Mouse (Mus musculus) lung, postnatal 4 days (tissue): ENCODE data around the gene Marf1.
A peak's percentile ranks its signal among the peaks of the same experiment; 100 is the strongest.
"Not testable (repeated sequence)": the region's sequence is repeated elsewhere in the genome, so short reads cannot be mapped to it uniquely, and the experiment has no call there.

ENCODE experiments used
- DNase-seq, 2 experiments: peaks; one replicate each; pipeline ENCODE4 v3.0.0; 2021

Gene Marf1

DNA sequence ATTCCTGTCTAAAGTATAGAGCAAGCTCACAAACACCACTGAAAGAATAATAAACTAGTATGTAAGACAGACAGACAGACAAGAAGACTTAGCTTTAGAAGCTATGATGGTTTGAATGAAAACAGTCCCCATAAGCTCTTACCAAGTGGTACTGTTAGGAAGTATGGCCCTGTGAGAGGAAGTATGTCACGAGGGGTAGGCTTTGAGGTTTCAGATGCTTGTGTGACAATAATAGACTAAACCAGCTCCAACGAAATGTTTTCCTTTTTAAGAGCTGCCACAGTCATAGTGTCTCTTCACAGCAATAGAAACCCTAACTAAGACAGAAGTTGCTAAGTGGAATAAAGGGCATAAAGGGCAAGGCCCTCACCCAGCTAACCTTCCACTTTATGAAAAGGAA is 28.1 kb downstream of the Marf1 start:
- DNase-seq: no peak

DNA sequence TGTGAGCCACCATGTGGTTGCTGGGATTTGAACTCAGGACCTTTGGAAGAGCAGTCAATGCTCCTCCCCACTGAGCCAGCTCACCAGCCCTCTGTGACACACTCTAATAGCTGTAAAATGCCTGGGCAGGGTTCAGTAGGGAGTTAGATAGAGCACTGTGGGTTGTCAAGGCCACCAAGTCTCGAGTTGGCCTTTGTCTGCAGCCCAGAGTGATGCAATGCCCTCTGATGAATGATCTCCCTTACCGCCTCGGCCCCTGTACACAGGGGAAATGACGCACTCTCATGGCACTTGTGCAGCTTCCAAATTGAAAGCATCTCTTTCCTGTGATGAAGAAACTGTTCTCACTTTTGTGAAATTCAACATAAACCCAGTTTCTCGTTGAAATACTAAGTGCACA is 31.3 kb downstream of the Marf1 start:
- DNase-seq: no peak

DNA sequence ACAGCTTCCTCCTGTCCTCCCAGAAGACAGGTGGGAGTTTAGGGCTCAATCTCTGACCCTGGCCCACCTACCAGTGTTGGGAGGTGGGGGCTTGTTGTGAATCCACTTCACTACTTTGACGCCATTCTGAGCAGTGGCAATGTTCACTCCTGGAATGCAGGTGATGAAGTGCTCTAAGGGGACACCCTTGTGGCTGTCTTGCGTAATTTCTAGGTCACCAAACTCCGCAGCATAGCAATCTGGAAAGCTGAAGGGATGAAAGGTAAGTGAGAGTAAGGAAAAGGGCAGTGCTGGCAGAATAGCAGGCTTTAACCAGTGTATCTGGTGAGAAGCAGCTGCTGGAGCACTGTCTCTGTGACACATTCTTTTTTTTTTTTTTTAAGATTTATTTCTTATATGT is 31.8 kb downstream of the Marf1 start:
- no peak for DNase-seq

DNA sequence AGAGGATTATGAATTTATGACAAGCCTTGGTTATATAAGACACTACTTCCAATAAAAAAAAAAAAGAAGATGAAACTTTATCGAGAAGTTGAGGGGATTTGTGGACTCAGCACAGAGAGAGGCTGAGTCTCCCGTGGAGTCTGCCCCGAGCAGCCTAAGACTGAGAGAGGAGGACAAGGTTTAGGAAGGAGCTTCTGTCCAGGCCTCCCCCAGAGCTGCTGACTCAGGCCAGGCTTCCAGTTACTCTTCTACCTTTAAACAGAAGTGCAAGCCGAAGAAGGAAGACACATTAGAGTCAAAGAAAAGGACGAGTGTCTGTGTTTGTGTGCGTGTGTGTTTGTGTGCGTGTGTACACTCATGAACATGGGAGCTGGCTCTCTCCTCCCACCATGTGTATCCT is 32.4 kb downstream of the Marf1 start:
- DNase-seq: no peak

DNA sequence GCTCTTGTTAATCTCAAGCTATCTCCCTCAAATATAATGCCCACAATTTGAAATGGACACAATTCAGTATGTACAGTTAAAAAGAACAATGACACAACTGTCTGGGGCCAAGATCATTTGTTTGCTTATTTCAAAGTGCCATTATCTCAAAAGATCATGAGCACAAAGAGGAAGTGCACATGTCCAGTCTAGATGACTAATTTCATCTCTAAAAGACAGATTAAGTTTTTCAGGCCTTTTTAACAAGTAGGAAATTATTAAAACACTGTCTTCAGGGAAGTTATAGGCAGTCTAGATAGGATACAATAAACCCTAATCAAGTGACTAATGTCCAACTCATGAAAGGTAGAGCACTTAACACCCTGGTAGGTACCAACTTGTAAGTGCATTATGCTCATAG is 34.2 kb downstream of the Marf1 start:
- no peak for DNase-seq

DNA sequence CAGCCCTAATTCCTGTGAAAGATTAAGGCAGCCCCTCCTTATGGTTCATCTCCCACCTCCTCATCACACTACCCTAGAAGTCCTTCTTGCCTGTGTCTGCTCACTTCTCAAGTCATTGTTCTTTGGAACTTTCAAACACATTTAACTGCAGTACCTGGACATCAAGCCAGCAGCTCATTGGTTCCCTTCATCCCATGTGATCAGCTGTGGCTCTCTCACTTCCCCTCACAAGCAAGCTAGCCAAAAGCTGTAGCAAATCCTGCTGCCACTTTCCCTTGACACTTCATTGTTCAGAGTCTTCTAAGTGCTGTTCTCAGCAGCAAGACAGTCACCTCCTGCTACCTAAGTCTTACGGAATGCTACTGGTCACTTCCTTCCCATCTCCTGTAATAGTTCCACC is 37.9 kb downstream of the Marf1 start:
- peak; percentile 12 to 42 for DNase-seq

DNA sequence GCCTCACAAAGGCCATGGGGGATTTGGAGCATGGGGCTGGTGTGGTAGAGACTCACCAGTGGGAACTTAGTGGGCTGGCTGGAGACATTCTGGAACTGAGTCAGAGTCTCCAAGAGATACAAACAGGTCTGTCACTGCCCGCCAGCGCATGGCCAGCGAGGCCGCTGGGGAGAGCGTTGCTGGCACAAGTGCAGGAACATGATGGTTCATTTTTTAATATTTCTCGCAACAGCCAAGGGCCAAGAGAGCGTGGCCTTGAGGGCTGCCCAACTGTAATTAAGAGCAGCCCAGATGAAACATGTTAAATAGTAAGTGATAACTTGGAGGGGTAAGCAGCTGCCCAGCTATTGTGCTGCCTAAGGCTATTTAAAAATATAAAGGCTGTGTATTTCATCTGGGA is 38.4 kb downstream of the Marf1 start:
- DNase-seq: peak; percentile 25 to 84

DNA sequence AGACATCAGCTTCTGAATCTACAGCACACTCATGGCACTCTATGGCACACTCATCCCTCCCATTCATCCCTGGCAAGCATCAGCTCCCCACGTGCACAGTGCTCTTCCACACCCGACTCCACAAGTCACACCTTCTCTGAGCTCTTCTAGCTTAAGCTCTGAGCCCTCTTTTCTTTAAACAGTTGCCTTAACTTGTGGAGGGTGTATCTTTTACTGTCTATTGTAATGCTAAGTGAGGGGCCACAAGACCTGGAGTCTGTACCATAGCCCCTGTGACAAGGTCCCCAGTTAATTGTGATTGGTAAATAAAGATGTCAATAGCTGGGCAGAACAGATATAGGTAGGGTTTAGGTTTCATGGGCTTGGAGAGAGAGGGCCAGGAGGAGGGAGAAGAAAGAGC is 39.2 kb downstream of the Marf1 start:
- DNase-seq: no peak

DNA sequence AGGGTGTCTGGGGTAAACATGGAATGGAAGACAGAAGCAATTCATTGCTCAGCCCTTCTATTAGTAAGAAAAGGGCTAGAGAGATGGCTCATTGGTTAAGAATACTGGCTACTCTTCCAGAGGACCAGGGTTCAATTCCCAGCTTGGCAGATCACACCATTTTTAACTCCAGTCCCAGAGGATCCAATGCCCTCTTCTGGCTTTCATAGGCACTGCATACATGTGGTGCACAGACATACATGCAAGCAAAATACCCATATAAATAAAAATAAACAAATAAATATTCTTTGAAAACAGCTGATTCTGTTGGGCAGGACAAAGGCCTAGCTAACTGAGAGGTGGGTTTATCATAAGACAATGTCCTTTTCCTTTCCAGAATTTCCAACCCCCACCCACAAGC is 40.6 kb downstream of the Marf1 start:
- DNase-seq: no peak

DNA sequence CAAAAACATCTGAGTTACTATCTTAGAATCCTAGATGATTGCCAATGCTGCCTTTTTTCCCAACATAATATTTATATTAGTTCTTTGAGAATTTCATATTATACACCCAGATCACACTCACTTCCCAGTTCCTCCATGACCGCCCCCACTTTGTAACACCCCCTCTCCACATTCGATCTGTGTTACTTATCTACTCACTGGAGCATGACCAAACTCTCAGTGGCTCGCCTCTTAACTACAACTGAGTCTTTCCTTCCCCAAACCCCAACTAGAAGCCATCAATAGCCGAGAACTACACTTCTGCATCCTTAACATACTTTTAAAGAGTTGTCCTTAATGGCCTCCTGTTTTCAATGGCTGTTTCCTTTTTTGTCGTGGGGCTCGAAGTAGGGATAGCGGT is 41.6 kb downstream of the Marf1 start:
- DNase-seq: no peak

DNA sequence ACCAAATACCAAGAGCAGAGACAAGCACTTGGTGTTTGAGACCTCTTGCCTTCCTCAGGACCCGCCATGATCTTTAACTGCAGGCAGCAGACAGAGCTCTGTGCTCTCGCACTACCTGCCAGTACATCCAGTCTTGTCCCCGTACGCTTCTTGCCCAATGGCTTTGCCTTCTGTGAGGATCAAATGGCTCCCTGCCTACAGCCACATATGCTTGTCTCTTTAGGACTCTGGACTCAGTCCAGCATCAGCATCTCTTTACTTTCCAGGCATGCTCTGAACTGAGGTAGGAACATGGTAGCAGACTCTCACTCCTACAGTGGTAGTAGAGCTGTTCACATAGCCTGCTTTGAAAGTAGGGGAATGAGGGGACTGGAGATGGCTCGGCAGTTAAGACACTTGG is 42.2 kb downstream of the Marf1 start:
- DNase-seq: no peak

DNA sequence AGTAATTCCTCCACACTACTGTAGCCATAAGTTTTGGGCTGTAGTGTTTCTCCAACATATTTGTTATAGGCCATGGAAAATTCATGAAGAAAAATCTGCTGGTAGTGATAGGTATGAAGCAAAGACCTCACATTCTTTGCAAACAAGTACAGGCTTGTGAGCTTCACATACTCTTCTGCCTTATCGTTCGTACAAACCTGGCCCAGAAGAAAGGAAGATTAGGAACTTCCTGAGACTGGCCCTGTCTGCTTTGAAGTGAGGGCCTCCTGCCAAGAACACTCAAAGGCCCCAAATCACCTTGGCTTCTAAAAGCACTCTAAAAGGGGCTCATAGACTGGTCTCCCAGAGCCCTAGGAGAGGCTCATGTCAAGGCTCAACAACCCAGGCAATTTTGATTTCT is 45.9 kb downstream of the Marf1 start:
- no peak for DNase-seq

DNA sequence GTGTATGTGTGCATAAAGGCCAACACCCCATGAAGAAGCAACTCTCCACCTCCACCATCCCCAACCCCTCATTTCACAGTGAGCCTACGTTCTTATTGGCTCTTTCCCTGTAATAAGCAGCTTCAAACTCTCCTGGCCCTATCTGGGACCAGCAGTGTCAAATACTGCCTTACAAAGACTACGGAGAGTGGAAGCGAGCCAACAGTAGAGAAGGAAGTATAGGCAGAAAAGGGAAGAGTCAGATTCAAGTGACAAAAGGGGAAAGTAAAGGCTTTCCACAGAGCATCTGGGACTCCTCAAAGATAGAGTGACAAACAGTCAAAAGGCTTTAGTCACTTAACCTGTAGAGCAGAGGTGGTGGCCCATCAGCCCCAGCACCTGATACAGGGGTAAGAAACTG is 50.4 kb downstream of the Marf1 start:
- no peak for DNase-seq

DNA sequence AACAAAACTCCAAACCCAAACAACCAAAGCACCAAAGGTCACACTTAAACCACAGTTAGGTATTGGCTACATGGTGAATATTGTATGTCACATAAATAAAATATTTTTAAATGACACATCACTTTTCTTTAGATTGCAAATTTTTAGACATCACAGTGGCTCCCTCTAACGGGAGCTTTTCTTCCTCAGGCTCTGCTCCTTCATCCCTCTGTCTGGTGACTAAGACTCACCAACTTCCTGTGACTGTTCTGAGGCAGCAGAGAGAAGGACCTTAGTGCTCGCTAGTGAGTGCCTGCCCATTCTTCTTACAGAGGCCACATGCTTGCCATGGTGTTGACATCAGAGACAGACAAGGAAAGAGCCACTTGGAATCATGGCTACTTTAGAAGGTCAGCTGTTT is 51.0 kb downstream of the Marf1 start:
- no peak for DNase-seq

DNA sequence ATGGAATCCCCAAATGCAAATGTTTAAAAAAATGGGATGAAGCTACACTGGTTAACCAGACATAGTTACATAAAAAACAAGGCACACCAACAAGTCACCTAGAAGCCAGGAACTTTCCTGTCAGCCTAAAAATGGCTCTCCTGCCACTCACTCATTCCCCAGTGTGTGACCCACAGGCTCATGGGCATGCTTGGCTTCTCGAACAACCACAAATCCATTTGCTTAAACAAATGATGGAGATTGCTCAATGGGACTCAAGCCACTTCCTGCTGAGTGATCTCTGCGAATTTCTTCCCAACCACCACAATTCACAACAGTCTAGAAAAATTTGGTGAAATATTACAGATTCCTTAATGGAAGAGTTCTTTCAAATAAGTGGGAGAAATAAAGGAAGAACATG is 52.2 kb downstream of the Marf1 start:
- DNase-seq: no peak

DNA sequence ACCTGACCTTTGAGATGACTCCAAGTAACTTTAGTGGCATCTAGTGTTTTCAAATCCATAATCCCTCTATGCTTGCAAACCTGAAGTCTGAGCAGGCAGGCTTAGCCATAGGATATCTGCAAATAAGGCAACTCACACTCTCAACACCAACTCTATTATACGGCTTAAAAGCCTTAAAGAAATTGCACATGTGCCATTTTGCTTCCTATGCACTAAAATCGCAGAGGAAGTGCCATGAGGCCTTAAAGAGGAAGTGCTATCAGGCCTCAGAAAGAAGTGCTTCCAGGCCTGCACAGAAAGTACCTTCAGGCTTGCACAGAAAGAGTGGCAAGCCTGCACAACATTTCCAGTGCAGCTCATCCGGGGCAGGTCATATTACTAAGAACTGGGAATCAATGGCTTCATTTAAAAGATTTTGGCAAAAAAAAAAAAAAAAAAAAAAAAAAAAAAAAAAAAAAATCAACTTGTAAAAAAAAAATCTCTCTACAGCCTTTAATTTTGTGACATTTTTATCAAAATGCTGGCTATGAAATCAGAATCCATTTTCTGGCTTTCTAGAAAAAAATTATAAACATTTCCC is 53.4 kb downstream of the Marf1 start:
- no peak for DNase-seq

DNA sequence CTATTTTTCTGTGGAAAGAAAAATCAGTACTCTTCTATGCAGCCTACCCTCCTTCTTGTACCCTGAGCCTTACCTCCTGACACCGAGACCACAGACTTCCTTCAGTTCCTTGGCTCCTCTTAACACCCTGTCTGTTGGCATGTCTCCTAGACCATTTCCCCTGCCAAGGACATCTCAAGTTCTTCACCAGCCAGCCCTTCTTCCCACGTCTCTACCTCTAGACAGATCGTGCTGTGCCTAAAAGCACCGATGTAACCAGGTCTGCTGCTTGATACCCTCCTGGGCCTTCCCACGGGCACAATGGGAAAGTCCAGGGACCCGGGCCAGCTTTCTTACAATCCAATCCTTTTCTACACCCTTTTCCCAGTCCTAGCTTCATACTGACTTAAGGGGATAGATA is 57.3 kb downstream of the Marf1 start:
- no peak for DNase-seq

DNA sequence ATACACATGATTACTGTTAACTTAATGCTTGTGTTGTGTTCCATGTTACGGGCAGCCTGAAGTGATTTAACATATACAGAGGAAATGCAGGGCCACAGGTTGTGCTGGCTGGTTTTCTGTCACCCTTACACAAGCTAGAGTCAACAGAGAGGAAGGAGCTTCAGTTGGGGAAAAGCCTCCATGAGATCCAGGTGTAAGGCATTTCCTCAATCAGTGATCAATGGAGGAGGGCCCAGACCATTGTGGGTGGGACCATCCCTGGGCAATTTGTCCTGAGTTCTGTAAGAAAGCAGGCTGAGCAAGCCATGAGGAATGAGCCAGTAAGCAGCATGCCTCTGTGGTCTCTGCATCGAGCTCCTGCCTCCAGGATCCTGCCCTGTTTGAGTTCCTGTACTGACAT is 71.4 kb downstream of the Marf1 start:
- DNase-seq: no peak

DNA sequence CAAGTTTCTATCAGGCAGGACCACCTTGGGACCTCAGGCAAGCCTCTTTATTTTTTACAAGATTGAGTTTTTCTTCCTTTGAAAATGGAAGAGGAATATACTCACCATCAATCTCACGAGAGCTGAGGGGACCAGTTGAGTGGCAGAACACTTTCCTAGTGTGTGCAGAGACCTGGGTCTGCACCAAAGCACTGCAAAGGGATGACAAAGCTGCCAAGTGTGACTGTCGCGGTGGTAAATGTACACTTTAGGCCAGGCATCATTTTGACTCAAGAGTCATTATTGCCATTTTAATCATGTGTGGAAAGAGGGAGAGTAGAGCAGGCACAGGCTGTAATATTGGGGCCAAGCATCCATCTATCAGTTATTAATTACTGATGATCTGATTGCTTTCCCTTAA is 73.9 kb downstream of the Marf1 start:
- DNase-seq: no peak

DNA sequence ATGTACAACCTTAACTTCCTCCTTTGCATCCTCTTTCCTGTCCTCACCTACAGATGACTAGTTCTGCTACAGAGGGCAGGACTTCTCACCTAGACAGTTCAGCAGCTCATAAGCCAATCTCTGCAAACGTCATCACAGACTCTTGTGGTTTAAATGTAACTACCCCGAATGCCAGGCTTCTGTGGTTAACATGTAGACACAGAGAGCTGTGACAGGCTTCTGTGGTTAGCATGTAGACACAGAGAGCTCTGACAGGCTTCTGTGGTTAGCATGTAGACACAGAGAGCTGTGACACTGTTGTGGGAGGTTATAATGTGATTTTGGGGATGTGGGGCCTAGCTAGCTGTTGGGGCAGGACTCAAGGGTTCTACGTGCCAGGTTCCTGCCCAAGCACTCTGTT is 74.9 kb downstream of the Marf1 start:
- no peak for DNase-seq

DNA sequence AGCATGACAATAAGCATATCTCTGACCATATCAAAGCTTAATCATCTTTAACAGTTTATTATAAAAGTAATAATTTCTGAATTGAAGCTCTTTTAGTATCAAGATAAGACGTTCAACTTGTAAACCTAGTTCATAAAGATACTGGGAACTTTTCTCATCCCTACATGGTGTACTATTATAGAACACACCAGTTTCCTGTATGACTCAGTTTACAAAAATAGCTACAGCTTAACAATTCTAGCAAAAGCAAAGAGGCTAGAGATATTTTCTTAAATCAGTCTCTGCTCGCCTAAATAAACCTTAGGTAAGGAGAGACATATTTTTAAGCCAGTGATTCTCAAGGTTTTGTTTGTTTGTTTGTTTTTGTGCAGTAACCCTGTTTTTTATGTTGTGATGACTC is 80.2 kb downstream of the Marf1 start:
- no peak for DNase-seq

DNA sequence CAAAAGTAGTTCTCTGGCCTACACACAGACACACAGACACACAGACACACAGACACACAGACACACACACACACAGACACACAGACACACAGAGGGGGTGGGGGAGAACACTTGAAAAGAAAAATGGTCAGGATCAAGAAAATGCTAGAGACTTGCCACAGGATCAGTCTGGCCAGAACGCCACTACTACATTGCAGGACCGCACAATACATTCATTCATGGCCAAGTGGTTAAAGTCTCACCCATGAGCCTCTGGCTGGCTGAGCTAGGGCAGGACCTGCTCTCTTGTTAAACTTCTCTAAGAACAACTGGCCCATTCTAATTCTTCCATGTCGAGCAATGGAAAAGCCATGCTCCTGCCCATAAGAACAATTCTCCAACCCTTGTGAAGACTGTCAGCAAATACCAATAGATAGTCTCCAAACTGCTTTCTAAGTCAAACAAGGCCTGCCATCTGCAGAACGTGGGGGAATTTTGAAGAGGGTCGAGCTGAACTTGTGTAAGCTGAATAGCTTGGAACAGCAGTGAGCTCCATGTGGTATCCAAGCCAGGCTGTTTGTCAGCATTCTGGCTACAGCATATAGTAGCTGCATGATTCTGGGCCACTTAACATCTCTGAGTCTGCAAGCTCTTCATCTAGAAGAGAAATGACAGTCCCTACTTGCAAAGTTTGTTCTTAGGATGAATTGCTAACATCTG is 92.5 kb downstream of the Marf1 start:
- DNase-seq: no peak

DNA sequence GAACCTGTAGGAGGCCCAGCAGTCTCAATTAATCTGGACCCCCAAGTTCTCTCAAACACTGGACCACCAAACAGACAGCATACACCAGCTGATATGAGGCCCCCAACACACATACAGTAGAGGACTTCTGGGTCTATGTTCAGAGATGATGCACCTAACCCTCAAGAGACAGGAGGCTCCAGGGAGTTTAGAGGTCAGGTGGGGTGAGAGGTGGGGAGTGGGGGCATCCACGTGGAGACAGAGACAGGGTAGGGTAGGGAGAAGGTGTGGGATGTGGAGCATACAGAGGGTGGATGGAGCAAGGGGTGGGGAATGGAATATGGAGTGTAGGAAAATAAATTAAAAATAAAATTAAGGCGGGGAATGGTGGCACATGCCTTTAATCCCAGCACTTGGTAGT is 94.5 kb downstream of the Marf1 start:
- DNase-seq: not testable (repeated sequence)

DNA sequence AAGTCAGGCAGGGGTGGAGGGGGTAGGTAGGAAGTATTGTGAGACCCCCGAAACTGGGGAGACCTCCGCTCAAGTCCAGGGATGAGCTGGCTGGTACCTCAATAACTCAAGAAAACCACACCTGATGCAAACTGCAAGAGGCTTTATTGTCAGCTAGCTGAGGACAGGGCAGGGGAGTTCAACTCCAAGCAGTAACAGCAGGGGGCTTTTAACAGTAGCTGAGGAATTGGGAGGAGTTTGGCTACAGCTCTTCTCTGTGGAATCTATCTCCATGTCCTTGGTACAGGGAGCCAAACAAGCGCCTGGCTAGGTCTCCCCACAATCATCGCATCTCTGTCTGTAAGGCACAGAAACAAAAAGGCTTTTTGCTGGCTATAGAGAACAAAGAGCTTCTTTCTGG is 96.6 kb downstream of the Marf1 start:
- not testable (repeated sequence) for DNase-seq

DNA sequence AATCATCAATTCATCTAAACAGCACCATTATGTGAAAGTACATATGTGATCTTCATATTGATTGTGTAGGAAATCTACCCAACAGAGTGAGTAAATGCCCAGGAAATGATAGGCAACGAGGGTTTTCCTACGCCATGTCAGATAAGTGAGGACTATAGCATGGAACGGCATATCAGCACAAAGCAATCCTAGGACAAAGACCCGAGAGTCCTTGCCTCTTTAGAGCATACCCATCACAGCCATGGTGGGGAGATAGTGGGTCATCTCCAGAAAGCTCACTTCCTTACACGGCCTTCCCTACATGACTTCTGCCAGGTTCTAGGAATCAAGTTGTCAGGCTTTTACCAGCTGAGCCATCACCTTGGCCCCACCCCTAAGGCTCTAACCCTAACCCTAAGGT is 103.3 kb downstream of the Marf1 start:
- DNase-seq: no peak
